Comparison of ENCODE assay signal across 8 mouse cellular contexts in genomic region chr3:75579352-75579751, GRCm38 (mm10). TPM values are rescaled to one million over a fixed set of nuclear protein-coding genes. Genes with fewer than 3 reads are reported as not detected.
DNase-seq lines count a peak whose midpoint lies in the region; ATAC-seq lines count a peak whose summit lies in the region.

No protein-coding gene starts in this region.

- DNase-seq in gastrocnemius, postnatal 10 days, result peak; percentile 6
- no peak for DNase-seq in gastrocnemius, postnatal 4 days (ENCODE audit: low spot score in 2 of 2)
- DNase-seq in B cell, adult 2 months, result peak; percentile 79 to 82
- DNase-seq in lung, adult 18-20 months, result peak; percentile 12 to 15
- DNase-seq in spleen, adult 12 weeks (ENCODE audit: low spot score), result peak; percentile 32
- no peak for DNase-seq in ovary, postnatal 10 days (ENCODE audit: low spot score)
- no peak for DNase-seq in layer of hippocampus, adult 9-10 months (ENCODE audit: low spot score)

- peak; percentile 61 for ATAC-seq in activated CD4-positive, CD25-positive, alpha-beta regulatory T cell, adult 4 months

RNA-seq across cellular contexts. Expression of gene Serpini1, which starts 22.0 kb away (rescaled TPM):
- 1 to 10 TPM in 1 of 2 experiments, under 1 TPM in 1; 0.75 to 1.0 TPM for total RNA-seq in gastrocnemius, postnatal 10 days (2021)
- total RNA-seq in gastrocnemius, postnatal 4 days (2021), result 1 to 10 TPM in 1 of 2 experiments, under 1 TPM in 1; 0.91 to 1.1 TPM
- 10 to 100 TPM; 18.1 to 22.8 TPM for polyA plus RNA-seq in activated CD4-positive, CD25-positive, alpha-beta regulatory T cell, adult 4 months (2017; shearing (Covaris generic))

RNA-seq across cellular contexts. Expression of gene Pdcd10, which starts 22.7 kb away (rescaled TPM):
- 10 to 100 TPM; 25.8 to 28.8 TPM for total RNA-seq in gastrocnemius, postnatal 10 days (2021)
- total RNA-seq in gastrocnemius, postnatal 4 days (2021), result 10 to 100 TPM; 34.7 to 39.7 TPM
- 100 to 1,000 TPM; 209 to 283 TPM for polyA plus RNA-seq in activated CD4-positive, CD25-positive, alpha-beta regulatory T cell, adult 4 months (2017; shearing (Covaris generic))

Comparison
In these comparisons a context has a peak if more than half of its experiments do, and no peak if none do; other contexts are left out.
1. DNase-seq: peak in gastrocnemius, postnatal 10 days (single experiment), B cell, adult 2 months (2 of 2), lung, adult 18-20 months (2 of 2) and spleen, adult 12 weeks (single experiment); none in gastrocnemius, postnatal 4 days (0 of 2), ovary, postnatal 10 days (single experiment) and layer of hippocampus, adult 9-10 months (single experiment).